Mouse (Mus musculus) limb, embryonic 11.5 days (tissue): Measurements from ENCODE around the gene Tuba3a. TPM values are rescaled to one million over a fixed set of nuclear protein-coding genes. Genes with fewer than 3 reads are reported as not detected.
A peak's percentile ranks its signal among the peaks of the same experiment; 100 is the strongest.
"Not testable (repeated sequence)": the region's sequence is repeated elsewhere in the genome, so short reads cannot be mapped to it uniquely, and the experiment has no call there.

Source experiments
- ATAC-seq: fragments of 200-750 bp; cut with Nextera tagmentation; 2 replicates; pipeline ENCODE4 v1.8.0; 2017; ENCODE audit warnings: low read depth; ENCODE audit not compliant: insufficient number of reproducible peaks, low FRiP score, low TSS enrichment
- DNase-seq: peaks from one replicate; pipeline ENCODE4 v3.0.0-alpha.2; 2015; ENCODE audit warnings: low spot score
- H3K27ac ChIP-seq: fragments of 300-500 bp; sonication (generic); replicated peaks from 2 replicates; pipeline ENCODE4 v1.5.1; 2014; ENCODE audit warnings: low read depth, mild to moderate bottlenecking, low read length
- H3K27me3 ChIP-seq: fragments of 300-500 bp; sonication (generic); 2 replicates; pipeline ENCODE4 v1.6.1; 2014; ENCODE audit warnings: mild to moderate bottlenecking, low read length, mixed read lengths; ENCODE audit not compliant: control insufficient read depth, insufficient read depth
- H3K36me3 ChIP-seq: fragments of 300-500 bp; sonication (generic); 2 replicates; pipeline ENCODE4 v1.6.1; 2014; ENCODE audit warnings: mild to moderate bottlenecking, low read length, moderate library complexity, mixed read lengths; ENCODE audit not compliant: control insufficient read depth, insufficient read depth
- H3K4me1 ChIP-seq: fragments of 300-500 bp; sonication (generic); 2 replicates; pipeline ENCODE4 v1.6.1; 2014; ENCODE audit warnings: low read length, mixed read lengths; ENCODE audit not compliant: control insufficient read depth, insufficient read depth
- H3K4me2 ChIP-seq: fragments of 300-500 bp; sonication (generic); 2 replicates; pipeline ENCODE4 v1.6.1; 2014; ENCODE audit warnings: low read depth, mild to moderate bottlenecking, moderate library complexity; ENCODE audit not compliant: severe bottlenecking
- H3K4me3 ChIP-seq: fragments of 300-500 bp; sonication (generic); 2 replicates; pipeline ENCODE4 v1.5.1; 2014; ENCODE audit warnings: low read depth, low read length
- H3K9ac ChIP-seq: fragments of 300-500 bp; sonication (generic); 2 replicates; pipeline ENCODE4 v1.6.1; 2014; ENCODE audit warnings: mild to moderate bottlenecking, low read length
- H3K9me3 ChIP-seq: fragments of 300-500 bp; sonication (generic); 2 replicates; pipeline ENCODE4 v1.6.1; 2016; ENCODE audit warnings: low read length; ENCODE audit not compliant: control insufficient read depth
- WGBS: fragments of 180-500 bp; shearing (Covaris S2); extraction: QIAGEN DNeasy Blood & Tissue Kit; methylation state at CpG from one replicate; pipeline ENCODE4 v1.1.7; 2014; 5-methylcytosine and 5-hydroxymethylcytosine counted together
- polyA plus RNA-seq: library from polyadenylated mRNA; unstranded; fragments of >200 nt; fragmentation: Nextera tagmentation; extraction: Ambion mirVana; gene quantifications from 2 replicates; pipeline ENCODE4 v1.2.1, GENCODE M21; 2014

Gene Tuba3a
- polyA plus RNA-seq, 1 experiment from 2014 or later = 0.35 TPM

- WGBS = 66% methylated on average over 22 of the region's 22 CpGs
- peak overlapping the region; percentile 87 for H3K9ac ChIP-seq
- H3K4me1 ChIP-seq = peaks cover 16% of the 10 kb centered on the region
- H3K4me2 ChIP-seq = peak overlapping the region; percentile 76
- ATAC-seq (no peak), DNase-seq (peak; percentile 36)
- H3K36me3 ChIP-seq = peaks cover 2% of the 10 kb centered on the region; the same call in 1 of the 2 replicates
- H3K27me3 ChIP-seq = no peaks in the 10 kb centered on the region
- no peaks in the 10 kb centered on the region for H3K9me3 ChIP-seq
- H3K4me3 ChIP-seq = peak overlapping the region; percentile 49
- no peak overlapping the region for H3K27ac ChIP-seq
Observed at GRCm38 (mm10) chr6:125312581-125313355, 26.9 kb upstream of the Tuba3a start.

- peaks cover 16% of the 10 kb centered on the region for H3K4me1 ChIP-seq
- DNase-seq (no peak), ATAC-seq (no peak)
- peak overlapping the region; percentile 76 for H3K4me2 ChIP-seq
- no peaks in the 10 kb centered on the region for H3K9me3 ChIP-seq
- H3K27ac ChIP-seq = no peak overlapping the region
- H3K27me3 ChIP-seq = no peaks in the 10 kb centered on the region
- H3K9ac ChIP-seq = peak overlapping the region; percentile 87; the same call in 1 of the 2 replicates
- WGBS = 79% methylated on average over 9 of the region's 9 CpGs
- H3K36me3 ChIP-seq = peaks cover 2% of the 10 kb centered on the region; the same call in 1 of the 2 replicates
- no peak overlapping the region; the same call in 1 of the 2 replicates for H3K4me3 ChIP-seq
Observed at GRCm38 (mm10) chr6:125312171-125312570, 26.3 kb upstream of the Tuba3a start.

- no peak for ATAC-seq
- Histone ChIP-seq H3K9me3 (no peaks in the 10 kb centered on the region), H3K36me3 (peaks cover 2% of the 10 kb centered on the region; the same call in 1 of the 2 replicates), H3K4me2 (no peak overlapping the region), H3K9ac (no peak overlapping the region), H3K27ac (no peak overlapping the region), H3K27me3 (no peaks in the 10 kb centered on the region), H3K4me3 (no peak overlapping the region), H3K4me1 (peaks cover 14% of the 10 kb centered on the region)
- 29% methylated on average over 5 of the region's 5 CpGs for WGBS
- no peak for DNase-seq
Observed at GRCm38 (mm10) chr6:125309406-125309805, 23.6 kb upstream of the Tuba3a start.

- no peak overlapping the region for H3K9ac ChIP-seq
- no peaks in the 10 kb centered on the region for H3K27me3 ChIP-seq
- H3K4me2 ChIP-seq = no peak overlapping the region
- H3K27ac ChIP-seq = no peak overlapping the region
- DNase-seq = no peak
- peaks cover 2% of the 10 kb centered on the region; the same call in 1 of the 2 replicates for H3K36me3 ChIP-seq
- no peaks in the 10 kb centered on the region for H3K9me3 ChIP-seq
- no peak overlapping the region for H3K4me3 ChIP-seq
- WGBS = 5% methylated on average over 13 of the region's 13 CpGs
- H3K4me1 ChIP-seq = peaks cover 9% of the 10 kb centered on the region
- ATAC-seq = peak; percentile 22; the same call in 1 of the 2 replicates
Observed at GRCm38 (mm10) chr6:125308921-125309320, 23.1 kb upstream of the Tuba3a start.

GRCm38 (mm10) chr6:125307091-125307490 lies 21.2 kb upstream of the Tuba3a start:
- Histone ChIP-seq H3K27me3 (no peaks in the 10 kb centered on the region), H3K27ac (no peak overlapping the region), H3K4me2 (no peak overlapping the region), H3K4me3 (no peak overlapping the region), H3K9ac (no peak overlapping the region), H3K36me3 (no peaks in the 10 kb centered on the region), H3K4me1 (no peaks in the 10 kb centered on the region), H3K9me3 (no peaks in the 10 kb centered on the region)
- WGBS = 92% methylated on average over 5 of the region's 5 CpGs
- ATAC-seq = no peak
- DNase-seq = no peak

GRCm38 (mm10) chr6:125305465-125305864 lies 19.6 kb upstream of the Tuba3a start:
- WGBS = 87% methylated on average over 6 of the region's 6 CpGs
- Histone ChIP-seq H3K27me3 (no peaks in the 10 kb centered on the region), H3K4me2 (no peak overlapping the region), H3K27ac (no peak overlapping the region), H3K36me3 (no peaks in the 10 kb centered on the region), H3K4me3 (no peak overlapping the region), H3K9ac (no peak overlapping the region), H3K4me1 (no peaks in the 10 kb centered on the region), H3K9me3 (no peaks in the 10 kb centered on the region)
- ATAC-seq (no peak), DNase-seq (no peak)

GRCm38 (mm10) chr6:125304408-125304807 lies 18.6 kb upstream of the Tuba3a start:
- 95% methylated on average over 7 of the region's 7 CpGs for WGBS
- not testable (repeated sequence) for H3K27me3 ChIP-seq, H3K4me2 ChIP-seq, DNase-seq, ATAC-seq, H3K27ac ChIP-seq, H3K9ac ChIP-seq, H3K4me1 ChIP-seq, H3K36me3 ChIP-seq, H3K4me3 ChIP-seq, H3K9me3 ChIP-seq

GRCm38 (mm10) chr6:125303242-125303641 lies 17.4 kb upstream of the Tuba3a start:
- Histone ChIP-seq H3K4me3 (no peak overlapping the region), H3K4me2 (no peak overlapping the region), H3K9ac (no peak overlapping the region), H3K4me1 (no peaks in the 10 kb centered on the region), H3K27me3 (no peaks in the 10 kb centered on the region), H3K27ac (no peak overlapping the region), H3K9me3 (no peaks in the 10 kb centered on the region), H3K36me3 (no peaks in the 10 kb centered on the region)
- ATAC-seq (no peak), DNase-seq (no peak)
- 77% methylated on average over 4 of the region's 4 CpGs for WGBS
